Mouse (Mus musculus): ENCODE measurements around the gene Dhx30. TPM values are rescaled to one million over a fixed set of nuclear protein-coding genes. Genes with fewer than 3 reads are reported as not detected.
A peak's percentile ranks its signal among the peaks of the same experiment; 100 is the strongest.
"Not testable (repeated sequence)": the region's sequence is repeated elsewhere in the genome, so short reads cannot be mapped to it uniquely, and the experiment has no call there.

Gene Dhx30
- total RNA-seq (2021), result 100 to 1,000 TPM; 150 to 157 TPM

DNA sequence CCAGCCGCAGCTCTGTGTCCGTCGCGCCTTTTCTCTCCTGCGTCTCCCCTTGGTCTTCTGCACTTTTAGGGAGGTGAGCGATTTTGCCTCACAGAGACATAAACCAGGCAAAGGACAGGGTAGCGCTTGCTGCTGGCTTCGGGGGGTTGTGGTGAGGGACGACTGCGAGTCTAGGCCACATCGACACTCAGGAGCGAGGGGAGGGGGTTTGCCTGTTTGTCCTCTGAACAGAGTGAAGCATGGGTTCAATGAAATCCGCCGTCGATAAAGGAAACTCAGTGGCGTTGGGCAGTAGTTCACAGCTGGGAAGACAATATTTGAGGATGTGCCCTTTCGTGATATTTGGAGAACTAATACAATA is at the start of gene Dhx30:
Gene Dhx30 (minus strand): TSS at position 52 of the 361 bp plus-strand sequence.
- intact Hi-C loops (cut with DNase I), result no loop called here
- no peak for DNase-seq

DNA sequence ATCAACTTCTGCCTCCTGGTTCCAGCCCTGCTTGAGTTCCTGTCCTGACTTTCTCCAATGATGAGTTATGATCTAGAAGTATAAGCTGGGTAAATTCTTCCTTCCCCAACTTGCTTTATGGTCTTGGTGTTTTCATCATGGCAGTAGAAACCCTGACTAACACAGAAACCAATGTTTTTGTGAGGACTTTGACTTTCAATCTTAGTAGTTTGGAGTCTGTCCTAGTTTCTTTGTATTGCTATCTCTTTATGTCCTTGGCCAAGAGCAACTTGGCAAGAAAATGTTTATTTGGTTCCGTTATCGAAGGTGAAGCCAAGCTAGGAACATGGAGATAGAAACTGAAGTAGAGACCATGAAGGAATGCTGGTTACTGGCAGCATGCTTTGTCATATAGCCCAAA is 45.4 kb upstream of the Dhx30 start:
- intact Hi-C loops (cut with DNase I), result no loop called here
- no peak for DNase-seq

DNA sequence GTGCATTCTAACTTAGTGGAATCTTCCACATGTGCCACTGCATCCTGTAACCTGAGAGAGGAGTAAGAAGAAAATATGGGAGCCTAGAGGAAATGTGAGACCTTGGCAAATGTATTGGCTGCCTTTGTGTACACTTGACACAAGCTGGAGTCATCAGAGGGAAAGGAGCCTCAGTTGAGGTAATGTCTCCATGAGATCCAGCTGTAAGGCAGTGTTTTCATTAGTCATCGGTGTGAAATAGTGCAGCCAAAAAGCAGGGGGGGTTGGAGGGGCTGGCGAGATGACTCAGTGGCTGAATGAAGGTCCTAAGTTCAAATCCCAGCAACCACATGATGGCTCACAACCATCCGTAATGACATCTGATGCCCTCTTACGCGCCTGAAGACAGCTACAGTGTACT is 44.8 kb upstream of the Dhx30 start:
- intact Hi-C loops (cut with DNase I), result no loop called here
- no peak for DNase-seq

DNA sequence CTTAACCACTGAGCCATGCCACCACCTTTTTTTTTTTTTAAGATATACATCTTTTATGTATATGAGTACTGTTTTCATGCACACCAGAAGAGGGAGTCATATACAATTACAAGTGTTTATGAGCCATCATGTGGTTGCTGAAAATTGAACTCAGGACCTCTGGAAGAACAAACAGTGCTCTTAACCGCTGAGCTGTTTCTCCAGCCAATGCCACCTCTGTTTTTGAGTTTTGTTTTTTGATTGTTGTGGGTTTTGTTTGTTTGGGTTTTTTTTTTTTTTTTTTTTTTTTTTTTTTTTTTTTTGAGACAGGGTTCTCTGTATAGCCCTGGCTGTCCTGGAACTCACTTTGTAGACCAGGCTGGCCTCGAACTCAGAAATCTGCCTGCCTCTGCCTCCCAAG is 42.9 kb upstream of the Dhx30 start:
- DNase-seq; intact Hi-C loops (cut with DNase I): not testable (repeated sequence)

DNA sequence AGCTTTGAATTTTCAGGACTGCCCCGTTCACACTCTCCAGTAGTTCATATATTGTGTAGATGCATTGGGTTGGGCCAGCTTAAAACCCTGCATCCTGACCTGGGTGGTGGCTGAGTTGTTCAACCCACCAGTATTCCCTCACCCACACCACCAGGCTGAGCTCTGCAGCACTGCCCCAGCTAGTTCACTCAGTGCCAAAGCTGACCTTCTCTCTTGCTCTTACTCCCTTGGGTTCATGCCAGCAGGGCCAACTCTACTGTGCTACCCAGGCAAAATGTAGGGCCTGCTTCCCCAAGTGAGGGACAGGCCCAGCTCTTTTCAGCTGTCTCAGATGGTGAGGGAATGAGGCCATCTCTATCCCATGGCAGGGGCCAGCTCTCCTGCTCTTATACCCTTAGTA is 41.4 kb upstream of the Dhx30 start:
- DNase-seq, result peak; percentile 6
- intact Hi-C loops (cut with DNase I), result no loop called here

DNA sequence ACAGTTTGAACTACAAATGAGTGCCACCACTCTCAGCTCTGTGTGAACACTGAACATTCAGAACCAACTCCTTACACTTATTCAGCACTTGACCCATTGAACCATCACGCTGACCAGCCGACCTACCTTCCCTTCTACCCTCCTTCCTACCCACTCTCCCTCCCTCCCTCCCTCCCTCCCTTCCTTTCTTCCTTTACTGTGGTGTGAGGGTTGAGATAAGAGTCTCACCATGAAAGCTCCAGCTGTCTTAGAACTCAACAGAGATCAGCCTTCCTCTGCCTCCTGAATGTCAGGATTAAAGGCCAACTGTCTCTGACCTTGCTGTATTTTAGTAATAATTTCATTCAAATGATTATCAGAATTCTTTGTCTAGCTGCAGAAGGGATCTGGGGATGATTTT is 31.0 kb upstream of the Dhx30 start:
- DNase-seq, result no peak
- intact Hi-C loops (cut with DNase I), result no loop called here

DNA sequence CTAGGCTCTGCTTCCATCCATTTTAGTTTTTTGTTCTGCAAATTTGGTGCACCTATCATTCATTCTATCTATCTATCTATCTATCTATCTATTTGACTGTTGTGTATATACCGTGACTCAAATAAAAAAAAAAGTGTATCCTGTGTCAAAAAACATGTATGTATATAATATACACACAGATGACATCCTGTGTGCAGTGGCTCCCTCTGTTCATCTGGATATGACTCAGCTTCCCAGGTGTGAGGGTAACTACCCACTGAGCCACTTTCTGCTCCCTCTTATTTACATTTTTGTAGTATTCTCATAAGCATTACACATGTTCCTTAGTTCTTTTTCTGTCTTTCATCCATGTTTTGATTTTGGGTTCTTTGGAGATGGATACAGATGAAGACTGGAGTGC is 24.5 kb upstream of the Dhx30 start:
- intact Hi-C loops (cut with DNase I), result no loop called here

DNA sequence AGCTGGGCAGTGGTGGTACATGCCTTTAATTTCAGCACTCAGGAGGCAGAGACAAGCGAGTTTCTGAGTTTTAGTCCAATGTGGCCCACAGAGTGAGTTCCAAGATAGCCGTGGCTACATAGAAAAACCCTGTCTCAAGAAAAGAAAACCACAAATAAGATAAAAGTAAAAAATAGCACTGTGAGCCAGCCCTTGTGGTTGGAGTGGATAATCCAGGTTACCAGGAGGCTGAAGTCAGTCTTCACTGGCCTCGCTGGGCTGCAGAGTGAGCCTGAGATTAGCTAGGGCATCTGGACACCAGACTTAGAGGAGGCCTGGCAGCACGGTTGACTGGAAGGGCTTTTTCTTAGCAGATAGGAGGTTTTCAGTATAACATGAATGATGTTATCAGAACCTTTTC is 21.5 kb upstream of the Dhx30 start:
- no peak for DNase-seq
- intact Hi-C loops (cut with DNase I), result no loop called here

More for the DNA sequence above, 24.5 kb upstream of the Dhx30 start:
- no peak for DNase-seq

DNA sequence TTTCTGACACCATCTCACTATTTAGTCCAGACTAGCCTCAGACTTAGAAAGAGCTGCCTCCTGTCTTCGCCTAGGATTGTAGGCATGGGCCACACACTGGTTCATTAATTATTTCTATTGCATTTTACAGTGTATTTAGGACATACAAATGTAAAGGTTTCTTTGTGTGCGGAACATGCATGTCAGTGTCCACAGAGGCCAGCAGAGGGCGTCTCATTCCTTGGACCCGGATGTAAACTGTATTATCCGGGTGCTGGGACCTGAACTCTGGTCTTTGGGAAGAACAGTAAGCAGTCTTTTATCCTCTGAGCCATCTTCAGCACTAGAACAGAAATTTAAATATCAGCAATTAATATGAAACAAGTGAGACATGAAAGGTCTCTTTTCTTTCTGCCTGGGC is 16.5 kb upstream of the Dhx30 start:
- no peak for DNase-seq
- intact Hi-C loops (cut with DNase I), result no loop called here

DNA sequence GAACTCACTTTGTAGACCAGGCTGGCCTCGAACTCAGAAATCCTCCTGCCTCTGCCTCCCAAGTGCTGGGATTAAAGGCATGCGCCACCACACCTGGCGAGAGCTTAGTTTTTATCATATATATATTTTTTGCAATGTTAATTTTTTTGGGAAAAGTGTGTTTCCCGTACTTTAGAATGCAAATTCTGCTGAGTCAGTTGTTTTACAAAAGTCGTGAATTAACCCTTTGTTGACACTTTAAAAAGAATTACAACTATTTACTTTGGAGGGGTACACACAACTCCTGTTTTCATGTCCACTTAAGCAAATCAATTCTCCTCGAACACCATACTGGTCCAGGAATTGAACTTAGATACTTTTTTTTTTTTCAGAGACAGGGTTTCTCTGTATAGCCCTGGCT is 15.3 kb upstream of the Dhx30 start:
- intact Hi-C loops (cut with DNase I), result no loop called here

DNA sequence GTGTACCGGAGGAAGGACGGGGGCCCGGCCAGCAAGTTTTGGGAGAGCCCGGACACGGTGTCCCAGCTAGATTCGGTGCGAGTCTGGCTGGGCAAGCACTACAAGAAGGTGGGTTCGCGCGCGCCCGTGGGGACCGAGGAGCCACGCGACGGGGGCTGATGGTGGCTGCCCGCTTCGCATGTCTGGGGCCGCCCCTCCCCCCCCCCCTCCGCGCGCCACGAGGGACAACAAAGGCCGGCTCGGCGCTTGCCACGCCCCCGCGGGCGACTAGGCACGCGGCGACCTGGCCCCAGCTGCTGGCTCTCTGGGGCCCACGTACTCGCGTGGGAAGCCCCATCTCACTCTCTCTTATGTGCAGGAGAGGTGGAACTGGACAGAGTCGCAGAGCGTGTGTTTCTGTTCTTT is 14.6 kb upstream of the Dhx30 start:
- DNase-seq, result peak; percentile 48

More for the DNA sequence above, 15.3 kb upstream of the Dhx30 start:
- DNase-seq, result no peak

DNA sequence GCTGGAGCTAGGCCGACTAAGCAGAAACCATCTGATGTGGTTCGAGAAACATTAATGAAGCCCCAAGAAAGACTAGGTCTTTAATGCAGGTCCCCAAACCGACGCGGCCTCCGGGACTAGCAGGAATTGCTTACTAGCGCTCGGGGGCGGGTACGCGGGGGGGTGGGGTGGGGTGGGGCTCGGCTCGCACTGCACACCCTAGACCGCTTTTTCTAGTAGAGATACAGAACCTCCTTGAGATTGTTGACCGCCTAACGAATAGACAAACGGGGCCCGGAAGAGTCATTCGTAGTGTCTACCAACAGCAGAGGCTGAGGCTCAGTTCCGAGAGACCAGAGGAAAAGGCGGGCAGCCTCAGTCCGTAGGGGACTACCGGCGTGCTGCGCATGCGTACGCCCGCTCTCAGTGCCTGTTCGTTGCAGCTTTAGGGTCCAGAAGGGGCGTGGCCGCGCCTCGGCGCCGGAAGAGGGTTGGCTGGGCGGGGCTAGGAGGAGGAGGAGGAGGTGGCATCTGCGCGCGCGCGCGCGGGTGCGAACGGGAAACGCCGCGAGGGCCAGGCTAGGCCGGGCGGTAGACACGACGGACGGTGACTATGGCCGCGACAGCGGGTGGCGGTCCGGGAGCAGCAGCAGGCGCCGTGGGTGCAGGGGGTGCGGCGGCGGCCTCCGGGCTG is 14.0 kb upstream of the Dhx30 start:
- peak; percentile 100 for DNase-seq
- intact Hi-C loops (cut with DNase I), result no loop called here

More for the DNA sequence above, 14.6 kb upstream of the Dhx30 start:
- intact Hi-C loops (cut with DNase I), result no loop called here

DNA sequence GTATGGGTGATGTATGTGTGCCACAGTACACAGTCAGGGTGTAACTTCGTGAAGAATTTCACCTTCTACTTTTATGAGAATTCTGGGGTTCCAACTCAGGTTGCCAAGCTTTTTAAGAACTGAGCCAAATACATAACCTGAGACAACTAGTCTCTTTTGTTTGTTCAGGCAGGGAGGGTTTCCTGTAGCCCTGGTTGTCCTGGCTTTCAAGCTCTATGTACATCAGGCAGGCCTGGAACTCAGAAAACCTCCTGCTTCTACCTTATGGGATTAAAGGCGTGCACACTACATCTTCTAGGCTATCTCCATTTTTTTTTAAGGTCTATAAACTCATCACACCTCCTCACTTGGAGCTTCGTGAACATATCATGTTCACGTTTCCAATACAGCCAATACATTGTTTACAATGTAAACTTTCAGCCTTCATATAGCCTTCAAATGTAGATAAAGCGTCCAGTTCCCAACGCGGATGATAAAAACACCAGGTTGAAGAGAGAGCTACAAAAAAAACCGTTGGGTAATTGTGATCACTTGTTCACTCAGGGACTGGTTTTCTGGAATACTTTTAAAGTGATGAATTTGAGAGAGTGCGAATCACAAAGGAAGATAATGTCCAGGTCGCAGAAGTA is 13.4 kb upstream of the Dhx30 start:
- intact Hi-C loops (cut with DNase I), result no loop called here
- DNase-seq, result no peak

DNA sequence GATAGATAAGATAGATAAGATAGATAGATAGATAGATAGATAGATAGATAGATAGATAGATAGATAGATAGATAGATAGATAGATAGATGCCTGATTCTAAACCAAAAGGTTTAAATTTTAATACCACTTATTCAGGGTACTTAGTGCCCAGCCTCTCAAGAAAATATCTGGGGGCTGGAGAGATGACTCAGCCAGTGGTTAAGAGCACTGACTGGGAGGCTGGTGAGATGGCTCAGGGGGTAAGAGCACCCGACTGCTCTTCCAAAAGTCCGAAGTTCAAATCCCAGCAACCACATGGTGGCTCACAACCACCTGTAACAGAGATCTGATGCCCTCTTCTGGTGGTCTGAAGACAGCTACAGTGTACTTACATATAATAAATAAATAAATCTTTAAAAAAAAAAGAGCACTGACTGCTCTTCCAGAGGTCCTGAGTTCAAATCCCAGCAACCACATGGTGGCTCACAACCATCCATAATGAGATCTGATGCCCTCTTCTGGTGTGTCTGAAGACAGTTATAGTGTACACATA is 6.4 kb upstream of the Dhx30 start:
- intact Hi-C loops (cut with DNase I); DNase-seq: not testable (repeated sequence)

DNA sequence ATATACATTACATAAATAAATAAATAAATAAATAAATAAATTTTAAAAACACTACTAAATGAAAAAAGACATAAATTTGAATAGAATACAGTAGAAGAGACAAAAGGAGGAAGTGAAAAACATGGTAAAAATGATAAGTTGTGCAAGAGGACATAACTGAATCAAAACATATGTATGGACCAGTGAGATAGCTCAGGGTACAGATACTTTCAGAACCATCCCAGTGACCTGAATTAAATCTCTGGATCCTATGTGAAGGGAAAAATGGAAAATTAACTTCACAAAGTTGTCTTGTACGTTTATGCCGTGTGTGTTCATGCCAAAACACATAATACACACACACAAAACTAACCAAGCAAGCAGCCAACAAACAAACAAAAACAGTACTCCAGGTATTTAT is 5.7 kb upstream of the Dhx30 start:
- no peak for DNase-seq
- intact Hi-C loops (cut with DNase I), result no loop called here

DNA sequence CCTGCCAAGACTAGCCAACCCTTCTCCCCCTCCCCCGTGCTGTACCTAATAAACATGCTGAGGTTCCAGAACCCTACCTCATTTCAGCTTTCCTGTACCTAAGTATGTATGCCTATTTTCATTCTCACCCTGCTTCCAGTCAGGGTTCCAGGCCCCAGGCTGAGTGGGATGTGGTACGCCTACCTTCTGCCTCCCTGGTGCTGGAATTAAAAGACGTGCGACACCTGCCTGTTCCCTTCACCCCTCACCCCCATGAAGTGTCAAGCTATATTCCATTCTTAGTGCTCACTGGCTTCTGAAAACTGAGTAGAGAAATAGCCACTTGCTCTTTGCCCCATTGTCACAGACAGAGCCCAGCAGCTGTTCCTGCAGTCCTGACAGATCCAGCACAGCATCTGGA is 3.8 kb upstream of the Dhx30 start:
- intact Hi-C loops (cut with DNase I), result no loop called here
- no peak for DNase-seq

DNA sequence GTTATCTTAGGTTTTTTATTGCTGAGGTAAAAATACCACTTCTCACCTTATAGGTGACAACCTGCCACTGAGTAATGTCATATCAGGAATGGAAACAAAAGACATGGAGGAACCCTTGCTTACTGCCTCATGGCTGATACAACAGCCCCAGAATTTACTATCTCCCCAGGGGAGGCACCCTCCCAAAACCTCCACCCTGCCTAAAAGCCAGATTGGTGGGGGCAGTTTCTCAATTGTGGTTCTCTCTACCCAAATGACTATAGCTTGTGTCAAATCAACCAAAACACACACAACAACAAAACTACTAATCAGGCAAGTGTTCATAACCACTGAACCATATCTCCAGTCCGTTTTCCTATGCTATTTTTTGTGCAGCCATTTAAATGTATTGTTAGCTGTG is 619 bp upstream of the Dhx30 start:
- DNase-seq, result no peak
- intact Hi-C loops (cut with DNase I), result no loop called here

DNA sequence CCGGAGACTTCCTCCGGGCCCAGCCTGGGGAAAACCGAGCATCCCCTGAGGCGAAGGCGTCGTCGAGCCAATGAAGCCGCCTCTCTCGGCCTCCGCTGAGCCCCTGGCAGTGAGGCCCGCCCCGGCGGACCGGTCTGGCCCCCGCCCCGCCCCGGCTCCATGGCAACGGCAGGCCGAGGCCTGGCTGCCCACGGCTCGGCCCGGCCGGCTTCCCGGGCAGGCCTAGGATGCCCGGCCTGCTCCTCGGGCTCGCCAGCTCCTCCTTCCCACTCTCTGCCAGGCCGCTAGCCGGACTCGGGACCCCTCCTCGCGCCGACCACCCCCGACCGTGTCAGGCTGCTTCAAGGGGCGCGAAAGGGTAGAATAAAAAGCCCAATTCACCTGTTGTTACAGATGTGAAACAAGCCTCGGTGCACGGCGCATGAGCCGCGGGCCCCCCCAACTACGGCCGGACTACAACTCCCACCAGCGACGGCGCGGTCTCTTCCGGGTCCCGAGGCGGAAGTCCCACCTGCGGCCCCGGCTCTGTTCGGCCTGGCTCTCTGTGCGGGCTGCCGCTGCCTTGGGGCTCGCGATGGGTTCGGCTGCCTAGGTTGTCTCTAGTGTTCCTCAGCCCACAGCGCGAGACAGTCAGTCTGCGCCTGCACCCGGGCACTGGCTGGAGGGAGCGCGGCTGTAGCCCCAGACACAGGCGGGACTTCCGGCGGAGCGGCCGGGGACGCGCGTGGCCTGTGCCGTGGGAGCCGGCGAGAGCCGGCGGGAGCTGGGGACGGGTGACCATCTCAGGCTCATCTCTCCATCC is 452 bp downstream of the Dhx30 start, which contains the start of gene Smarcc1:
Gene Smarcc1 (plus strand): TSS at position 732 of the 802 bp plus-strand sequence.
- DNase-seq, result peak; percentile 91
- intact Hi-C loops (cut with DNase I), result no loop called here

DNA sequence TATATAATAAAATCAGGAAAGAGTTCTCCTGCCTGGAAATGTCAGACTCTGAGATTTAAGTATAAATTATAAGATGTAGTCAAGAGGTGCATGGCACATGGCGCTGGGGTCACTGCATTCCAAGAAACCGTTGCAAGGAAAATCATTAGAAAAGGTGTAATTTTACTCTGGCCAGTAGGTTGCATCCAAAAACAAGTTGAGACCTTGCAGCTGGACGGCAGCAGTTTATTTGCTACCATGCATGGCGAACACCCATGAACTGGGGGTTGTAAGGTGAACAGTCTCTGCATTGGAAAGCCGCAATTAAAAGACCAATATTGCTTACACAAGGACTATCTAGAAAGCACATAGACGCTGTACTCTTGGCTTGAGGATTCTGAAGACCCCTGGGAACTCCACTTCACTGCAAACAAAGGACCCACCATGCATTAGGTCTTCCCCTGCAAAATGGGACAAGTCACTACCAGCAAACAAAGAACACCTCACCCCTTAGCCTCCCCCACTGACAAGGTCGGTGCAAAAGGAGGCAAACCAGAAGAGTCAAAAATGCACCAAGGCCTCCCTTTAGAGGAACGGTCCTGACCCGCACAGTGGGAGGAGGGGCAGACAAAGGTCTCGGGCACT is 1.2 kb downstream of the Dhx30 start:
- intact Hi-C loops (cut with DNase I), result no loop called here

DNA sequence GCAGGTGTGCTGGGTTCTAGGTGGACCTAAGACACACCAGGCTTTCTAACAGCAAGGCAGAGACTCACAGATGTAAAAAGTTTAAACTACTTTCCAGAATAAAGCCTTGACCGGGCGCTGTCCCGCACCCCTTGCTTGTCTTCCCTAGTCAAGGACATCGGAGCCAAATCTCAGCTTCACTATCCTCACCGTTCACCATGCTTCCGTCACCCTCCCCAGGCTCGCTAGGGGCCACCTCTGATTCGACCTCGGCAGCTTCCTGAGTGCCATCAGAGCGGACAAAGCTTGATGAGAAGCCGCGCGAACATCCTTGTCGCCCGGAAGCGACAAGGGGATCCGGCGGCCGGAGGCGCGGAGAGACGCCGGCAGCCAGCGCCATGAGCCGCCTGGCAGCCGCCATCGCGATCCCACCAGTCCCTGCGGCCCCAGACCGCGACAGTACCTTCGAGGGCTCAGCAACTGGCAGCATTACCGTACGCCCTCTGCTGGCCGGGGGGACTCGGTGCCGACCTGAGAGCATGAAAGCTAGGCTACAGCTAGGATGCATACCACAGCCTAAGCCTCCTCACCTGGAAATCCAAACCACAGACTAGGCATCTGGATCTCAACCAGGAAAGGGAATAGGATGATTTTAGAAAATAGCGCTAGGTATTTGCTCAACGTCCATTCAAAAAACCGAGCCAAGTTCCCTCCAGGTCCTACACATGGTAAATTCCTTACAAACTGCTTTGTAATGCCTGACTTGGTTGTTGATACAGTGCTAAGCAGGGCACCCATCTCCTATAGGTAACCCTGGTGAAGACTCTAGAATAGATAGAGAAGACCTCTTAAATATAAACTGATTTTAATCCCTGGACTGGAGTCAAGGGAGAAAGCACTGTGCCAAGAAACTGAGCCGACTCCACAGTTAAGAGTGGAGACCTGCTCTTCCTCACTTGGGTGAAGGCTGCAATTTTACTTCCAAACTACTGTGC is 16.7 kb downstream of the Dhx30 start:
- DNase-seq, result peak; percentile 96
- intact Hi-C loops (cut with DNase I), result loop anchor here (10.0 kb wide), 1 partner anchor 1036 kb away; no protein-coding TSS in a partner anchor

More for the DNA sequence above, 1.2 kb downstream of the Dhx30 start:
- DNase-seq, result no peak
